Mouse (Mus musculus) hindbrain, embryonic 11.5 days (tissue): ENCODE results near the gene Gm7995. TPM values are rescaled to one million over a fixed set of nuclear protein-coding genes. Genes with fewer than 3 reads are reported as not detected.
"Not testable (repeated sequence)": the region's sequence is repeated elsewhere in the genome, so short reads cannot be mapped to it uniquely, and the experiment has no call there.

Experiments used
- ATAC-seq: fragments of 200-750 bp; cut with Nextera tagmentation; 2 replicates; pipeline ENCODE4 v1.8.0; 2017; ENCODE audit warnings: mild to moderate bottlenecking, moderate TSS enrichment, moderate library complexity; ENCODE audit not compliant: low FRiP score
- DNase-seq: peaks from one replicate; pipeline ENCODE4 v3.0.0-alpha.2; 2015; ENCODE audit warnings: low spot score
- H3K27ac ChIP-seq: fragments of 300-500 bp; sonication (generic); 2 replicates; pipeline ENCODE4 v1.5.1; 2014; ENCODE audit warnings: mild to moderate bottlenecking, low read depth, low read length
- H3K27me3 ChIP-seq: fragments of 300-500 bp; sonication (generic); 2 replicates; pipeline ENCODE4 v1.6.1; 2014; ENCODE audit warnings: mild to moderate bottlenecking, low read length, moderate library complexity, mixed read lengths; ENCODE audit not compliant: control insufficient read depth, insufficient read depth
- H3K36me3 ChIP-seq: fragments of 300-500 bp; sonication (generic); 2 replicates; pipeline ENCODE4 v1.6.1; 2014; ENCODE audit warnings: mild to moderate bottlenecking, low read length, moderate library complexity, mixed read lengths; ENCODE audit not compliant: control insufficient read depth, insufficient read depth
- H3K4me1 ChIP-seq: fragments of 300-500 bp; sonication (generic); replicated peaks from 2 replicates; pipeline ENCODE4 v1.6.1; 2014; ENCODE audit warnings: low read length, mixed read lengths; ENCODE audit not compliant: control insufficient read depth, insufficient read depth
- H3K4me2 ChIP-seq: fragments of 300-500 bp; sonication (generic); replicated peaks from 2 replicates; pipeline ENCODE4 v1.6.1; 2014; ENCODE audit warnings: mild to moderate bottlenecking, low read depth, low read length
- H3K4me3 ChIP-seq: fragments of 300-500 bp; sonication (generic); 2 replicates; pipeline ENCODE4 v1.5.1; 2014; ENCODE audit warnings: low read depth, low read length
- H3K9ac ChIP-seq: fragments of 300-500 bp; sonication (generic); 2 replicates; pipeline ENCODE4 v1.6.1; 2014; ENCODE audit warnings: low read depth, low read length
- H3K9me3 ChIP-seq: fragments of 300-500 bp; sonication (generic); 2 replicates; pipeline ENCODE4 v1.6.1; 2016; ENCODE audit warnings: low read length; ENCODE audit not compliant: control insufficient read depth
- WGBS: fragments of 180-500 bp; shearing (Covaris S2); extraction: QIAGEN DNeasy Blood & Tissue Kit; methylation state at CpG from one replicate; pipeline ENCODE4 v1.1.7; 2014; 5-methylcytosine and 5-hydroxymethylcytosine counted together
- polyA plus RNA-seq: library from polyadenylated mRNA; unstranded; fragments of >200 nt; fragmentation: Nextera tagmentation; extraction: Ambion mirVana; gene quantifications from 2 replicates; pipeline ENCODE4 v1.2.1, GENCODE M21; 2014

The Gm7995 gene
- not detected in 2 replicates for polyA plus RNA-seq

- DNase-seq, H3K9ac ChIP-seq, H3K9me3 ChIP-seq, H3K4me1 ChIP-seq, H3K4me2 ChIP-seq, H3K27ac ChIP-seq, H3K27me3 ChIP-seq, ATAC-seq, H3K4me3 ChIP-seq, H3K36me3 ChIP-seq: not testable (repeated sequence)
- WGBS = no CpG with 5 or more reads among the region's 1 CpGs
Measured at GRCm38 (mm10) chr14:42309910-42310309, at the start of gene Gm7995. Gm7995 (plus strand) TSS chr14:42310210.

GRCm38 (mm10) chr14:42297258-42297657 lies 12.8 kb upstream of the Gm7995 start, which contains the start of gene Gm9611:
Gm9611 (minus strand) TSS chr14:42297358.
- ATAC-seq, H3K27ac ChIP-seq, H3K9me3 ChIP-seq, DNase-seq, H3K27me3 ChIP-seq, H3K4me2 ChIP-seq, H3K4me1 ChIP-seq, H3K4me3 ChIP-seq, H3K36me3 ChIP-seq, H3K9ac ChIP-seq: not testable (repeated sequence)
- WGBS = no CpG with 5 or more reads among the region's 3 CpGs

Other genes with a start within 250 kb of the Gm7995 start
- not detected in 2 replicates for gene Gm7951, start 192.8 kb upstream of the Gm7995 start, polyA plus RNA-seq
- gene Gm17027, start 147.6 kb upstream of the Gm7995 start, polyA plus RNA-seq = not detected in 2 replicates
- not detected in 2 replicates for gene Gm3573, start 119.4 kb upstream of the Gm7995 start, polyA plus RNA-seq
- not detected in 2 replicates for gene Gm17026, start 50.2 kb upstream of the Gm7995 start, polyA plus RNA-seq
- gene Gm9611, start 12.9 kb upstream of the Gm7995 start, polyA plus RNA-seq = not detected in 2 replicates
- gene Gm8005, start 129.5 kb downstream of the Gm7995 start, polyA plus RNA-seq = not detected in 2 replicates
- gene Gm8011, start 153.7 kb downstream of the Gm7995 start, polyA plus RNA-seq = not detected in 2 replicates
- gene Gm8020, start 192.1 kb downstream of the Gm7995 start, polyA plus RNA-seq = not detected in 2 replicates
- not detected in 2 replicates for gene Gm8024, start 214.1 kb downstream of the Gm7995 start, polyA plus RNA-seq